Mouse (Mus musculus) cerebellum, adult 18-20 months (tissue): ENCODE results near the gene Ilvbl.
"Not testable (repeated sequence)": the region's sequence is repeated elsewhere in the genome, so short reads cannot be mapped to it uniquely, and the experiment has no call there.

Experiments used
- DNase-seq, 2 experiments: peaks; one replicate each; pipeline ENCODE4 v3.0.0; 2021

Ilvbl gene

DNA sequence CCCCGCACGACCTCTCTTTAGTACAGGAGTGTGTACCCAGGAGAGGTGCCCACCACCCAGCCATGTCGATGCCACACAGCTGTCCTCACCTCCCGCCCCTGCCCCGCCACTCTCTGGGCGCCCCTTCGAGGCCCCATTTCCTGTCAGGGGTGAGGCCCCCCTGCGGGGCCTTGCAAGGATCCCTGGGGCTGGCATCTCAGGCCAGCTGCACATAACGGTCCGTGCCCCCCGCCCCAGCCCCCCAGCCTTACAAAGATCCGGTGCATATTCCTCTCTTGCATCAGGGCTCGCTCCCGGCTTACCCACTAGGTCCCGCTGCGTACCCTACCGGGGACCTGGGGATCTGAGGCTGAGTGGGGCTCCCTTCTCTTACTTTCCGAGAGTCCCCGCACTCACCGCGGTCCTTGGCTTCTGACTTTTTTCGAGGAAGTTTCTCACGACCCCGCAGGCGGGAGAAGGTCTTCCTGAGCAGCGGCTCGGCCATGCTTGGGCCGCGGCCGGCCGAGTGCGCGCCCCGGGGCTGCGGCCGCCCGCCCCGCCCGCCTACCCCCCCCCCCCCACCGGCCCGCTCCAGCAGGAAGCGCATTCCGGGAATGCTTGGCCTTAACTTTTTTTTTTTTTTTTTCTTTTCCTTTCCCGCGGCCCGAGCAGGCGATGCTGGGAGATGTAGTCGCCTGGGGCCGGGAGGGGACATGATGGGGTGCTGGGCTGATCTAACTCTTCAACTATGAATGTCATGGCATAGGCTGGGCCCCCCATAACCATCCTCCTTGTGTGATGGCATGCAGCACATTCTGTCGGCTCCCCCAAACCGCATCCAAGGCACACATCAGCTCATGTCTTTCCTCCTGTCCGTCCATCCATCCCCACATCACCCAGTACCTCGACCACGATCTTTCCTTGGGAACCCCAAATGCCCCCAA, 17.5 kb downstream of the Ilvbl start, which contains the start of gene Syde1:
Gene Syde1, minus strand, starts transcription at position 559 of the 923 bp plus-strand sequence.
- DNase-seq, result peak in 1 of 2 experiments; percentile 47

DNA sequence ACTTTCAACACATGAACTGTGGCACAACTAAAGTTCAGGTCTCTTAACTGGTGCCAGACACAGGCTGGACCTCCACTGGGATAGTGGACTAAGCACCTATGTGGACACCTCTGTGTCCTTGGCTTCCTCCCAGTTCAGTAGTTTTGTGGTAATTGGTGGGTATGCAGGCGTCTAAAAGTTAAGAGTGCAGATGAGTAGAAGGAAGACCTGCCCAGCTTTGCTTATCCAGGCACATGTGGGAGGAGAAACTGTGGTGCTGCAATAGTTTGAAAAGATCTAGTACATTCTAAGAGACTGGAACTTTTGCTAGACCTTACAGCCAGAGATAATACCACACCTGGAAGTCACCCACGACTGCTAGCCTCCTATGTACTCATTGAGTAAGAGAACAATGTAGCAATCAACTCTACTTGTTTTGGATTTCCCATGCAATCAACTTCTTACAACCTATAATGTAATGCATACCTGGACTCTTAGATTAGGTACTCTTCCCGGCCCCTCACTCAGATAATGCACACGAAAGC, 18.8 kb downstream of the Ilvbl start:
- no peak for DNase-seq

- no peak for DNase-seq
These were observed 19.6 kb downstream of the Ilvbl start for GRCm38 (mm10) chr10:78593736-78594135.

GRCm38 (mm10) chr10:78594157-78594556, 20.0 kb downstream of the Ilvbl start:
- DNase-seq, result no peak

DNA sequence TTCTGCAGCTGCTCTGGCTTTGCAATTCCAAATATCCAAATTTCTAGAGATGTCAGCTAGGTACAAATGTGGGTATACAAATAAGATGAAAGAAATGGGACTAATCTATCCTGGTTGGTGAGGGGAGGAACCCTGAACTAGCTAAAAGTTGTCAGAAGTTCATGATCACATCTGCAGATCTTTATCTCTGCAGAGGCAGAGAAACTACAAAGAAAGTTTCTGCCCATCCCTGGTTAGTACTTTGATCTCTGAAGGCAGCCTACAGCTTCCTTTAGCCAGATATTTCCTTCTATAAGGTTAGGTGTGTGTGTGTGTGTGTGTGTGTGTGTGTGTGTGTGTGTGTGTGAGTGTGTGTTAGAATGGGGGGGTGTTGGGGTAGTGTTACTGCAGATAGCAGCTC, 20.4 kb downstream of the Ilvbl start:
- DNase-seq, result no peak

GRCm38 (mm10) chr10:78599865-78600264, 25.7 kb downstream of the Ilvbl start:
- DNase-seq, result no peak

DNA sequence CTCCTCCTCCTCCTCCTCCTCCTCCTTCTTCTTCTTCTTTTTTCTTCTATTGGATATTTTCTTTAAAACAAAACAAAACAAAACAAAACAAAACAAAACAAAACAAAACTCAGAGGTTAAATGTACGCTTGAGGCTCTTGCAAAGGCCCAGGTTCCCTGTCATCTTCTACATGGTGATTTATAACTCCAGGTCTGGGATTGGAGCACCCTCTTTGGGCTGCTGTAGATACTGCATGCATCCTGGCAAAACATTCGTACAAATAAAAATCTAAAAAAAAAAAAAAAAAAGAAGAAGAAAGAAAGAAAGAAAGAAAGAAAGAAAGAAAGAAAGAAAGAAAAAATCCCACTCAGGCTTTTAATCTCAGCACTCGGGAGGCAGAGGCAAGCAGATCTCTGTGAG, 30.9 kb downstream of the Ilvbl start:
- peak; percentile 68 for DNase-seq

DNA sequence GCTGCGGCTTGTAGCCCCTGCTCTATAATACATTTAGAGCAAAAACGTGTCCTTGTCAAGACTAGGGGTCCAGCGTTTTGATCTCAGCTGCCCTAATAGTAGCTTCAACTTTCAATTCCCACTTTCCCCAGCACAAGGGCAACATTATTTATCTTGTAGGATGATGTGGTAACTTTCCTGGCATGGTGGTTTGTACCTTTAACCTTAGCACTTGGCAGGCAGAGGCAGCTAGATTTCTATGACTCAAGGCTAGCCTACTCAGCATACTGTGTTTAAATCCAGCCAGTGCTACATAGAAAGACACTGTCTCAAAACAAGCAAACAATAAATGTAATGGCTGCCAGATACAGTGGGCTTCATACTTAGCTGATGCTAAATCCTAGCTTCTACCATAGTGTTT, 33.5 kb downstream of the Ilvbl start:
- DNase-seq, result no peak

DNA sequence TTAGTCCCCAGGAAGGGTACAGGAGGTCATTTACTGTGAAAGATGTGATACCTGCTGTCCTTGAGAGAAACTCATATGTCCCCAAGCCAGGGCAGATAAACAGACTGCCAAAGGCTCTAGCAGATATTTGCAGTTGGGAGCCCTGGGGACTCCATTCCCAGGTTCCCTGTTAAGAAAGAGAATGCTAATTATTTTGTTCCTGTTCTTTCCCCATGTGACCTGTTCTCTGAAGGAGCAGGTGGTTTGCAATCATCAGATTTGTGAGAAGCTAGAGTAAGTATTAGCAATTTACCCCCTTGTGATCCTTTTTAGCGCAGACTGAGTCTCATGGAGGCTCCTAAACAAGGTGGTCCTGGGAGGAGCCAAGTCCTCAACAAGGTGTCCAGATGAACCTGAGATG, 43.8 kb downstream of the Ilvbl start, which contains the start of gene Olfr1357:
Gene Olfr1357, minus strand, starts transcription at position 101 of the 400 bp plus-strand sequence.
- DNase-seq, result no peak

DNA sequence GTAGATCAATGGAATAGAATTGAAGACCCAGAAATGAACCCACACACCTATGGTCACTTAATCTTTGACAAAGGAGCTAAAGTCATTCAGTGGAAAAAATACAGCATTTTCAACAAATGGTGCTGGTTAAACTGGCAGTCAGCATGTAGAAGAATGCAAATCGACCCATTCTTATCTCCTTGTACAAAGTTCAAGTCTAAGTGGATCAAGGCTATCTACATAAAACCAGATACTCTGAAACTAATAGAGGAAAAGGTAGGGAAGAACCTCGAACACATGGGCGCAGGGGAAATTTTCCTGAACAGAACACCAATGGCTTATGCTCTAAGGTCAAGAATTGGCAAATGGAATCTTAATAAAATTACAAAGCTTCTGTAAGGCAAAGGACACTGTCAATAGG, 49.0 kb downstream of the Ilvbl start:
- not testable (repeated sequence) for DNase-seq

GRCm38 (mm10) chr10:78630194-78630593, 56.0 kb downstream of the Ilvbl start:
- DNase-seq, result peak; percentile 55 to 57

DNA sequence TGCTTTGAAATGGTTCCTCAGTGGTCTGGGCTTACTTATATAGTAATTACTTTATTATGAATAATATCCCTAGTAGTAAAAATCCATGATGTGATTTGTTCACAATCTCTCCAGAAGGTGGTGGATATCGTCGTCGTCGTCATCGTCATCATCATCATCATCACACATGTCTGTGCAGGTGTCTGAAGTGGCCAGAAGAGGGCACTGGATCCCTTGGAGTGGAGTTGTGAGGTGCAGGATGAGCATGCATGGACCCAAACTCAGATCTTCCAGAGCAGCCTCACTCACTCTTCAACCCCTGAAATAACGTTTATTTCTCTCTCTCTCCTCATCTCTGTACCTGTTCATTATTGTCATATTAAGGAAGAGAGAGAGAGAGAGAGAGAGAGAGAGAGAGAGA, 58.2 kb downstream of the Ilvbl start:
- peak; percentile 32 to 37 for DNase-seq
